Mouse (Mus musculus): ENCODE results near the gene Nav1.

DNA sequence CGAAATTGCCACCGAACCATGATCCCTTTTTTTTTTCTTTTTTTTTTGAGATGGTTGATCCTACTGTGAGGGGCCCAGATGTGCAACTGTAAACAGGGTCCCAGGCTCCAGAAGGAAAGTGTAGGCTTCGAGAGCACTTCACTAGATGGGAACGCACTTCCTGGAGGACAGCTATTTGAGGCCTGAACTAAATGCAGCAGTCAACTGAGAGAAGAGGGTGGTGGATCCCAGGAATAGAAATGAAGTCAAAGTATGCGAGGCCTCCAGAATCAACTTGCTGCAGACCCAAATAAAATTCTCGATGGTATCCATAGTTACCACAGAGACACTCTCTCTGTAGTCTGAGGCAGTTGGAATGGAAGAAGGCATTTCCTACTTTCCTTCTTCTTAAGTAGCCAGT lies 168.3 kb downstream of the Nav1 start:
- TF ChIP-seq EP300 (optimal IDR thresholded peaks at IDR 0.05) (no peak), CTCF (IDR thresholded peaks at IDR 0.05; ENCODE audit: low read depth) (no peak)

All from stomach, postnatal 0 days (tissue).